Mouse (Mus musculus): ENCODE data around the gene Pdcd10. TPM values are rescaled to one million over a fixed set of nuclear protein-coding genes. Genes with fewer than 3 reads are reported as not detected.

Pdcd10 gene
- polyA plus RNA-seq, 2 experiments, result 48.3 to 101 TPM

GRCm38 (mm10) chr3:75475106-75475505, 81.5 kb downstream of the Pdcd10 start:
- ATAC-seq (ENCODE audit: low FRiP score, low read depth) (no peak), DNase-seq (ENCODE audit: low spot score) (no peak)
- H3K27ac ChIP-seq (replicated peaks; ENCODE audit: low read depth, low read length), result no peak overlapping the region
- WGBS, result 76% methylated on average over 7 of the region's 7 CpGs
- no peak overlapping the region for H3K4me2 ChIP-seq (replicated peaks; ENCODE audit: low read depth, low read length, severe bottlenecking)
- H3K9ac ChIP-seq (ENCODE audit: low read depth, low read length, severe bottlenecking), result no peak overlapping the region
- H3K4me3 ChIP-seq (replicated peaks; ENCODE audit: low read length), result no peak overlapping the region
- H3K27me3 ChIP-seq (ENCODE audit: control insufficient read depth, insufficient read depth, low read length), result no peaks in the 10 kb centered on the region
- H3K36me3 ChIP-seq (ENCODE audit: control insufficient read depth, insufficient read depth, low read length), result no peaks in the 10 kb centered on the region
- no peaks in the 10 kb centered on the region for H3K4me1 ChIP-seq (ENCODE audit: control insufficient read depth, insufficient read depth, low read length)
- TF ChIP-seq POLR2A (IDR thresholded peaks at IDR 0.05; ENCODE audit: borderline replicate concordance, extremely low read depth, insufficient read depth, insufficient read length), result no peak
- H3K9me3 ChIP-seq (ENCODE audit: control insufficient read depth, low read length), result no peaks in the 10 kb centered on the region

GRCm38 (mm10) chr3:75474657-75475056, 82.0 kb downstream of the Pdcd10 start:
- no peaks in the 10 kb centered on the region for H3K36me3 ChIP-seq (ENCODE audit: control insufficient read depth, insufficient read depth, low read length)
- no peak overlapping the region for H3K9ac ChIP-seq (ENCODE audit: low read depth, low read length, severe bottlenecking)
- no peak overlapping the region for H3K27ac ChIP-seq (replicated peaks; ENCODE audit: low read depth, low read length)
- ATAC-seq (ENCODE audit: low FRiP score, low read depth) (no peak), DNase-seq (ENCODE audit: low spot score) (no peak)
- TF ChIP-seq POLR2A (IDR thresholded peaks at IDR 0.05; ENCODE audit: borderline replicate concordance, extremely low read depth, insufficient read depth, insufficient read length), result no peak
- no peak overlapping the region for H3K4me3 ChIP-seq (replicated peaks; ENCODE audit: low read length)
- no peaks in the 10 kb centered on the region for H3K9me3 ChIP-seq (ENCODE audit: control insufficient read depth, low read length)
- H3K4me2 ChIP-seq (replicated peaks; ENCODE audit: low read depth, low read length, severe bottlenecking), result no peak overlapping the region
- WGBS, result 91% methylated on average over 7 of the region's 7 CpGs
- H3K4me1 ChIP-seq (ENCODE audit: control insufficient read depth, insufficient read depth, low read length), result no peaks in the 10 kb centered on the region
- no peaks in the 10 kb centered on the region for H3K27me3 ChIP-seq (ENCODE audit: control insufficient read depth, insufficient read depth, low read length)

- H3K9me3 ChIP-seq (ENCODE audit: control insufficient read depth, low read length), result no peaks in the 10 kb centered on the region
- no peak overlapping the region for H3K9ac ChIP-seq (ENCODE audit: low read depth, low read length, severe bottlenecking)
- no peak overlapping the region for H3K4me3 ChIP-seq (replicated peaks; ENCODE audit: low read length)
- TF ChIP-seq POLR2A (IDR thresholded peaks at IDR 0.05; ENCODE audit: borderline replicate concordance, extremely low read depth, insufficient read depth, insufficient read length), result no peak
- no peaks in the 10 kb centered on the region for H3K27me3 ChIP-seq (ENCODE audit: control insufficient read depth, insufficient read depth, low read length)
- no peaks in the 10 kb centered on the region for H3K4me1 ChIP-seq (ENCODE audit: control insufficient read depth, insufficient read depth, low read length)
- H3K4me2 ChIP-seq (replicated peaks; ENCODE audit: low read depth, low read length, severe bottlenecking), result no peak overlapping the region
- WGBS, result 81% methylated on average over 7 of the region's 7 CpGs
- ATAC-seq (ENCODE audit: low FRiP score, low read depth) (no peak), DNase-seq (ENCODE audit: low spot score) (no peak)
- no peaks in the 10 kb centered on the region for H3K36me3 ChIP-seq (ENCODE audit: control insufficient read depth, insufficient read depth, low read length)
- no peak overlapping the region for H3K27ac ChIP-seq (replicated peaks; ENCODE audit: low read depth, low read length)
Measured at GRCm38 (mm10) chr3:75468154-75468553, 88.5 kb downstream of the Pdcd10 start.

Other genes with a start within 250 kb of the Pdcd10 start
- 0.04 and 0.09 TPM in 2 replicates for gene Wdr49, start 74.7 kb downstream of the Pdcd10 start, polyA plus RNA-seq (2012; rRNA removed)
- gene Wdr49, start 74.7 kb downstream of the Pdcd10 start, polyA plus RNA-seq (2014; fragmentation: Nextera tagmentation; extraction: Ambion mirVana), result 0.08 TPM in 1 of 2 replicates, not detected in the other
- 2.2 and 3.0 TPM in 2 replicates for gene Serpini1, start 691 bp upstream of the Pdcd10 start, polyA plus RNA-seq (2012; rRNA removed)
- gene Serpini1, start 691 bp upstream of the Pdcd10 start, polyA plus RNA-seq (2014; fragmentation: Nextera tagmentation; extraction: Ambion mirVana), result 4.5 and 5.1 TPM in 2 replicates
- gene Gm29133, start 191.3 kb upstream of the Pdcd10 start, polyA plus RNA-seq (2012; rRNA removed), result not detected in 2 replicates
- gene Gm29133, start 191.3 kb upstream of the Pdcd10 start, polyA plus RNA-seq (2014; fragmentation: Nextera tagmentation; extraction: Ambion mirVana), result not detected in 2 replicates

All from limb, embryonic 14.5 days (tissue).